Mouse (Mus musculus): ENCODE measurements at regions not wholly inside any gene's neighbourhood (a gene's known extent, or its start where the extent isn't known, plus 50 kb on each side); places are given as distances from the start of the nearest gene placed in this dataset.

GRCm38 (mm10) chr6:98429120-98429519, 86.6 kb upstream of the Gm765 start:
- no peak for DNase-seq

- DNase-seq, result no peak
Observed at GRCm38 (mm10) chr6:98402605-98403004, 60.1 kb upstream of the Gm765 start.

GRCm38 (mm10) chr6:98394589-98394988, 52.0 kb upstream of the Gm765 start:
- DNase-seq, result no peak

Data from spleen, adult 18-20 months (tissue).